Mouse (Mus musculus): Measurements from ENCODE around the gene Itih5.

Itih5 gene

GRCm38 (mm10) chr2:10261337-10261736 is 108.0 kb downstream of the Itih5 start:
- DNase-seq (ENCODE audit: low spot score in 2 of 2) = no peak

GRCm38 (mm10) chr2:10262722-10263121 is 109.4 kb downstream of the Itih5 start:
- no peak for DNase-seq (ENCODE audit: low spot score in 2 of 2)

- DNase-seq (ENCODE audit: low spot score in 2 of 2) = no peak
Observed at GRCm38 (mm10) chr2:10263909-10264489, 110.6 kb downstream of the Itih5 start.

DNA sequence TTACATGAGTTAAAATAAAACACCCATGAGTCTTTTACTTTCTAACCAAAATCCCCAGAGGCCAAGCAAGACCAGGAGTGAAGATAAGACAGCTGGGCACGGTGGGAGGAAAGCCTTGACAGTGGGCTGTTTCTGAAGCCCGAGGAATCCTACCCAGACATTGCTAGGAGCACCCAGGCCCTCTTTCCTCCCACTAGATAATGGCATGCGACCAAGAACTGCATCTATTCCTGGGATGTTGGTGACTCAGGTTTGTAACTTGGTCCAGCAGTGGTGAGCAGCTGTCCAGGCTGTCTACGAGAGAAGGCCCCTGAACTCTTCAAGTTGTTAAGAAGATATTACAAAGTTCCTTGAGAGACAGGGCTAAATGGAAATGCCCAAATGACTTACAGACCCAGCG is 112.5 kb downstream of the Itih5 start:
- no peak for DNase-seq (ENCODE audit: low spot score in 2 of 2)

DNA sequence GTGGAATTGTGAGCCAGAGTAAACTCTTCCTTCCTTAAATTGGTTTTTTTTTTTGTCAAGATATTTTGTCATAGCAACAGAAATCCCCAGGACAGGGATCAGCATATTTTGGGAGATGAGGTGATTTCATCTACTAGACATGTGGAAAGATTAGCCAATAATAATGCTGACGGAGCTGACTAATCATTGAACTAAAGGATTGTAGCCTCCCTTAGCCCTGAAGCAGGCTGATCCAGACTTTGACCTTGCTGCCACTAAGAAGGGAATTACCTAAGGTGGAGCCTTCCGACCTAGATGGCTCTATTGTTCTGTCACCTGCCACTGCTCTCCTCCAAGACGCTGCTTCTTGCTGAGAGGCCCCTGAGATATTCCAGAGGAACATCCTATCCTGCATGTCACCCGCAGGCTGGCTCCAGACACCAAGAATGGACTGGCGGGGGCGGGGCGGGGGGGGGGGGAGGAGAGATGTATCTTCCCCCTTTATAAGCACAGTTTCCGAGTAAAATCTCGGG is 119.3 kb downstream of the Itih5 start:
- no peak for DNase-seq (ENCODE audit: low spot score in 2 of 2)

DNA sequence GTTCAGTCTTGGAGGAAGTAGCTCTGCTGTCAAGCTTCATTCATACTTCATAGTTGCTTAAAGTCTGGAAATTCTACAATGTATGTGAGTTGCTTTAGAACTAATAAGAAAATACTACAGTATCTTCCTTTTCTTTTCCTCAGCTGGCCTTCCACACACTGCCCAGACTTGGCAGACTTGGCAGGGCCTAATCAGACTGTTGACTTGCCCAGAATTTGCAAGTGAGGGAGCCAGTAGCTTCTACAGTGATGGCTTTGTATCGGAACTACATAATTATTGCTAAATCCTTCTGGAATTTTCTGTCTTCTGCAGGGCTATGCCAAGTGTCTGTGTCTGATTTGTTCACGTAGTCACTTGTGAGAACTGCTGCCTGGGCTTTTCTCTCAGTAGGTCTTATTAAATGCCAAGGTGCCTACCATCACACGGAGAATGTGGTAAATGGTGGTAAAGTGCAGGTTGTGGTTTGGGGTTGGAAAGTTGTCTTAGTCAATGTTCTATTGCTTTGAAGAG is 120.2 kb downstream of the Itih5 start:
- no peak for DNase-seq (ENCODE audit: low spot score in 2 of 2)

- DNase-seq (ENCODE audit: low spot score in 2 of 2) = peak; percentile 27 to 54
Observed at GRCm38 (mm10) chr2:10276194-10276593, 122.8 kb downstream of the Itih5 start.

DNA sequence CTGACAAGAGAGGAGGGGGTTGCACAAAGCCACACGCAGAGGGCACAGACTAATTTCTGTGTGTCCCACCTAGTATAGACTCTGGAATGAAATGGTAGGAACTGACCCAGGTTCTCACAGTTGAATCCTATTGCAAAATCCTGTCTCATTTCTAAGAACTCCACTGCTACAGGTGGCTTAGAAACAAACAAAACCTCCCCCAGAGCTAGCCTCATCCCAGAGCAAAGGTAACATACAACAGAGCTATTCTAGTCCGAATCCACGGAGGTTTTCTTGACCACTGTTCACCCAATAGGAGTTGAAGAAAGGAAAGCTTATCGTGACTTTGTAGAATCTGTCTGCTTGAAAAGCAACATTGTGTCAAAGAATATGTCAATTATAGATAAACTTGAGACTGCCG is 130.3 kb downstream of the Itih5 start:
- DNase-seq (ENCODE audit: low spot score in 2 of 2) = no peak

DNA sequence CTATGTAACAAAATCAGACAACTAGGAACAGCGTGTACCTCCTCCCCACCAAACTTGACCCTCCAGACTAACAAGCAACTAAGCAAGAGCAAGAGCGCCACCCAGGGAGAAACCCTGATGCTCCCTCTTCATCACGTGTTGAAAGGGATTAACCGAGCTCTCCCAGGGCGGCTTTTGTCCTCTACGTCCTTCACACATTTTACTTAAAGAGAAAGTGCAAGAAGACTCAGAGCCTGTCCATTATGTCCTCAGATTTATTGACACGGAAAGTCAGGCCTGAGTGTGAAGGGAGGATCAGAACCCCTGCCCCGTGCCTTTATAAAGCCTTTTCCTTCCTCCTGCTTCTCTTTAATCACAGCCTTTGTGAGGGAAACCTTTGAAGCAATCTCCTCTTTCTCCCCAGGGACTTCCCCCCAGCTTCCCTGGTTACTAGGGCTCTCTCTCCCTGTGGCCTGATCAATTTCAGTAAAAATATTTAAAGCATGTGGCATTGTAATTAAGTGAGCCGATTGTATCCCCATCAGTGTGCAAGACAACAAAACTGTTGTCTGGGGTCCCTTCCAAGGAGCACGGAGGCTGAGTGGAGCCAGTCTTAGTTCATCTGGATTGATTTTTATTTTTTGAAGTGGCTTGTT is 131.4 kb downstream of the Itih5 start:
- no peak for DNase-seq (ENCODE audit: low spot score in 2 of 2)

DNA sequence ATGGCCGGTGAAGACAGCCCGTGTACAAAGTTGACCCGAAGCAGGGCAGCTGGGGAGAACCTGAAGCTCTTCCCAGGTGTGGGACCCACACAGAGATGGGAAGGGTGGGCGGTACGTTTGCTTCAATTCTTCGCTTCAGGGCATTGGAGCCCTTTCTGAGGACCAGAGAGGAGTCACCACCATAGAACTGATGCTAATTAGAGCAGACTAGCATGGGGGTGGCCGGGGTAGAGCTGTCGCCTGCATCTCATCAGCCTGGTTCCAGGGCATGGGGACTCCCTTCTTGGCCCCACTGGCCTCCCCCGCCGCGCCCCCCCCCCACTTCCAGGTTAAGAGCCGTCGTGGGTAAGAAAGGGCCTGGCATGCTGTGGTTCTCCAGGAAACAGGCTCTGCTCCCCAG is 132.6 kb downstream of the Itih5 start:
- DNase-seq (ENCODE audit: low spot score in 2 of 2) = no peak

- DNase-seq (ENCODE audit: low spot score in 2 of 2) = peak in 1 of 2 experiments; percentile 68
Observed at GRCm38 (mm10) chr2:10288142-10288831, 134.9 kb downstream of the Itih5 start.

DNA sequence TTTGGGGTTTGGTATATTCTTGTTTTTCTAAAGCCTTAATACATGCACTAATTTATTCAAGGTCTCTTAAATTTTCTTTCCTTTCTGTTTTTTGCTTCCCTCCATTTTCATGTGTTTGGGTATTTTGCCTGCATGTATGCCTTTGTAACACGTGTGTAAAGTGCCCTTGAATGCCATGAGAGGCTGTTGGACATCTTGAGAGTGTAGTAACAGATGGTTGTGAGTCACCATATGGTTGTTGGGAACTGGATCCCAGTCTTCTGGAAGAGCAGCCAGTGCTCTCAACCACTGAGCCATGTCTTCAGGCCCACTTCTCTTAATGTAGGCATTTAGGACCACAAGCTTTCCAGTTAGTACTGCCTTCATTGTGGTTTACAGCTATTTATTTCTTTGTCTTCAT is 135.5 kb downstream of the Itih5 start:
- no peak for DNase-seq (ENCODE audit: low spot score in 2 of 2)

DNA sequence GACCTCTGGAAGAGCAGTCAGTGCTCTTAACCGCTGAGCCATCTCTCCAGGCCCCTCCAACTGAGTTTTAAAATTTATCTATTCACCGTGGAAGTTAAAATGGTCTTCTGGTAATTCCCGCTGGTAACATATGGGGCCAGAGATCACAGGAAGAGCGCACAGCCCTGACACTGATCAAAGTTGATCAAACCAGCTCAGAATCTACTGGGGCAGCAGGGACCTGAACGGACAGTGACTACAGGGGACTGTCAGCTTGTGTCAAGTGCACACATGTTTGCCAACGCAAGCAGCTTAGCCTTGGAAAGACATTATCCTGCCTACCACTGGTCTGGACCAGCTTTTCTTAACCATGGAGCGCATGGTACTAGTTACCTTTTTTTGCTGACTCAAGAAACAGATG is 136.7 kb downstream of the Itih5 start:
- DNase-seq (ENCODE audit: low spot score in 2 of 2) = no peak

- no peak for DNase-seq (ENCODE audit: low spot score in 2 of 2)
Observed at GRCm38 (mm10) chr2:10293556-10294206, 140.3 kb downstream of the Itih5 start.

DNA sequence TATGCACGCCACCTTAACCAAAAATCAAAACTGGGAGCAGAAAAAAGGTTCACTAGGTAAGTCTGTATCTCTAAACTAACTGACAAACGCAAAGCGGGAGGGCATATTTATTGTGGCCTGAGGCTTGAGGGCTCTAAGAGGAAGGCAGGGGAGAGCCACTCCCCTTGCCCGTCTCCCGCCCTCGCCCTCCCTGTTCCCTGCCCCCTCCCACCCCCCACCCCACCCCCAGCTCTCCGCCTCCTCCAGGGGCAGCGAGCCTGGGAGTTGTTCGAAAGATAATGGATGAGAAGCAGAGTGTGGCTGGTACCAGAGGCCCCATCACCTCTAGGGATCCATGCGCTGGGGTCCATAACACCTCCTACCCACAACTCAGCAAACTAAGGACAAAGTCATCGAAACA is 142.5 kb downstream of the Itih5 start:
- DNase-seq (ENCODE audit: low spot score in 2 of 2) = no peak

DNA sequence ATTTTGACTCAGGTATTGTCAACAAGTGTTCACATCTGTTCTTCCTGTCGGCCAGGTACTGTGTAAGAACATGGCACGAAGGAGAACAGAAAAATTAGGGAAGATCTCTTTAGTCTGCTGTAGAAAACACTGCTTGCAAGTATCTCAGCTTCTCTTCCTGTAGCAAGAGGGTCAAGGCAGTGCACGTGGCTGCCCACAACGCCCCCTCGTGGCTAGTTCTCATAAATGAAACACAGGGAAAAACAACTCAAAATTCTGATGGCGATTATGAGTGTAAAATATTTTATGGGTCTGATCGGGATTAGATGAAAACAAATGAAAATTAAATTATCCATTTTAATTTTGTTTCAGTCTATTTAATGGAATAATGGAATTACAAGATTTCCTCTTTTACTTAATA is 146.9 kb downstream of the Itih5 start:
- no peak for DNase-seq (ENCODE audit: low spot score in 2 of 2)

DNA sequence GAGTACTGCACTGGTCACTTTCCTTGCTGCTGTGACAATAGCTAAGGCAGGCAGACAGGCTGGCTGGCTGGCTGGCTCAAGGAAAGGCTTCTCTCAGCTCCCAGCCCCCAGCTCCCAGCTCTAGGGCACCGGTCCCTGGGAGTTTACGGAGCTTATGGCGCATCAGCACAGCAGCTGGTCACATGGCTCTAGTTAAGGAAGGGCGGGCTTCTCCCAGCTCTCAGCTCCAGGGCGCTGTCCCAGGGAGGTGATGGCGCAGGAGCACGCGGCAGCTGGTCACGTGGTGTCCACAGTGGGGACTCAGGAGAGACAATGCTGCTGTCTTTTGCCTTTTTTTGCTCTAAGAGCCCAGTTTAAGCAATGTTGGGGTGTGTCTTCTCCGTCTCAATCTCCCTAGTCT is 147.4 kb downstream of the Itih5 start:
- DNase-seq (ENCODE audit: low spot score in 2 of 2) = no peak

- DNase-seq (ENCODE audit: low spot score in 2 of 2) = no peak
Observed at GRCm38 (mm10) chr2:10301391-10301790, 148.0 kb downstream of the Itih5 start.

DNA sequence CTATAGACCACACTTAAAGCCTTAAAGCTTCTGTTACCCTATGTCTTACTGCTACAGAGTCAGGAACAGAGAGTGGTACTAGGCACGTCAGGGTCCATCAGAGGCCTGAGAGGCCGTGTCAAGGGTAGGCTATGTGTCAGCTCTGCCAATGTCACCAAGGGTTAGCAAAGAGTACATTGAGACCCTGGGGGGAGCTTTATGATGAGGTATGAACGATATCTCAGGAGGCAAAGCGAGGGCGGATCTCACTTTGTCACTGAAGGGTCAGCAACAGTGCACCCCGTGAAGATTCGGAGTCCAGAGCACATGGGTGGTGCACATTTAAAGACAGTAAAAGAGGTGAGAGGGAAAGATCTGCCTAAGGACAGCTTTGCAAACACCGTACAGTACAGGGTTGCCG is 148.6 kb downstream of the Itih5 start:
- no peak for DNase-seq (ENCODE audit: low spot score in 2 of 2)

- DNase-seq (ENCODE audit: low spot score in 2 of 2) = no peak
Observed at GRCm38 (mm10) chr2:10304911-10305310, 151.5 kb downstream of the Itih5 start.
